Mouse (Mus musculus) lung, postnatal 0 days (tissue): ENCODE data around the gene Guca1a.

Experiments
- CTCF ChIP-seq: IDR thresholded peaks from 2 replicates; pipeline ENCODE4 v1.5.1; 2016; ENCODE audit warnings: antibody characterized with exemption, mild to moderate bottlenecking
- EP300 ChIP-seq: IDR thresholded peaks from 2 replicates; pipeline ENCODE4 v1.6.1; 2016; ENCODE audit warnings: antibody characterized with exemption, mild to moderate bottlenecking, control low read depth

DNA sequence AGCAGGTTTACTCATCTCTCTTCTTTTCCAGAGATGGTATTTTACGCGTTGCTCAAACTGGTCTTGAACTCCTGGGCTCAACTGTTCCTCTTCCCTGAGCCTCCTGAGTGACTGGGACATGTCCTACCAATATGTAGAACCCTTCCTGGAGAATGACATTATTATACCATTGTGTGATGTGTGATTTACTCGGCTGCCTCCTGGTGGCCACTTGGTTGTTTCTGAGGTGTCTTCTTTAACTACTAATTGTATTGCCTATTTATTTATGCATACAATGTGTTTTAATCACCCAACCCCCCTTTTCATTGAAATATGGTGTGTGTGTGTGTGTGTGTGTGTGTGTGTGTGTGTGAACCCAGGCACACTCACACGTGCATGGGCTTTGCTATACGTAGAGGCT, 30.4 kb upstream of the Guca1a start:
- peak; percentile 55 for TF ChIP-seq CTCF
- TF ChIP-seq EP300 = no peak
